ENCODE assay signal across 8 mouse cellular contexts in the genomic region with DNA sequence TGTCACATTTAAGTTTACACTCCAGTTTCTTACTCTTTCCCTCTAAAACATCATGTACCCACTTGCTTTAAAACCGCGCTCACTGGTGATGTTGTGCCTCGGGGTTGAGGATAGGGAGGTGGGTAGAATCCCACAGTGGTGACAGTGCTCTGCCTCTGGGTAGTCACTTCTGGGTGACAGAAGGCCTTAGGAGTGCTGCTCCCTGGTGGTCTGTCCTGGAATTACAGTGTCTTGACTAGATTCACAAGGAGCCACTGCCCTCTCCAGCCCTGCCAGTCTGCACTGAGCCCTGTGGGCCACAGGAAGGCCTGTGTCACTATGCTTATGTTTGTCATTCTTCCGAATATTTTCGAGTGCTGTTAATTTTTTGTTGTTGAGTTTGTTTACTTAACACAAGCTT.
DNase-seq lines count a peak whose midpoint lies in the region; ATAC-seq lines count a peak whose summit lies in the region.

No protein-coding gene starts in this region.

- no peaks in the 10 kb centered on the region for H3K4me1 ChIP-seq in midbrain, embryonic 14.5 days (ENCODE audit: control insufficient read depth, insufficient read depth, low read length)

- peaks cover 54% of the 10 kb centered on the region for H3K36me3 ChIP-seq in midbrain, embryonic 14.5 days (ENCODE audit: control insufficient read depth, insufficient read depth, low read length)

- WGBS in midbrain, embryonic 14.5 days = 77% methylated on average over 5 of the region's 5 CpGs

- H3K9ac ChIP-seq in midbrain, embryonic 14.5 days (replicated peaks; ENCODE audit: low read length) = no peak overlapping the region

- no peaks in the 10 kb centered on the region for H3K9me3 ChIP-seq in midbrain, embryonic 14.5 days (ENCODE audit: control insufficient read depth, low read length)

- intact Hi-C loops in left cerebral cortex, postnatal 4 days (cut with DNase I) = no loop called here

- H3K4me2 ChIP-seq in midbrain, embryonic 14.5 days (ENCODE audit: low read length) = no peak overlapping the region

- DNase-seq in 3T3-L1 (ENCODE audit: low read depth, low spot score) = peak; percentile 89
- DNase-seq in adrenal gland, postnatal 10 days = peak; percentile 85
- peak; percentile 70 for DNase-seq in embryo, embryonic 9.5 days (ENCODE audit: extremely low spot score)
- DNase-seq in gastrocnemius, postnatal 4 days (ENCODE audit: low spot score in 2 of 2) = peak; percentile 50 to 67
- peak; percentile 41 for DNase-seq in kidney, adult 11 months
- DNase-seq in left cerebral cortex, postnatal 4 days = peak; percentile 78
- peak; percentile 87 for DNase-seq in midbrain, embryonic 14.5 days
- peak; percentile 49 to 85 for DNase-seq in spleen, adult 18-20 months

- H3K27me3 ChIP-seq in midbrain, embryonic 14.5 days (ENCODE audit: control insufficient read depth, insufficient read depth, low read length) = no peaks in the 10 kb centered on the region

- H3K4me3 ChIP-seq in midbrain, embryonic 14.5 days (replicated peaks; ENCODE audit: low read depth, low read length) = no peak overlapping the region

- H3K27ac ChIP-seq in midbrain, embryonic 14.5 days (replicated peaks; ENCODE audit: low read depth, low read length) = no peak overlapping the region

- ATAC-seq in midbrain, embryonic 14.5 days (ENCODE audit: low FRiP score, low TSS enrichment) = peak; percentile 58
